Mouse (Mus musculus) heart, adult 8-10 months (tissue): ENCODE data around the gene Rhbdl2. TPM values are rescaled to one million over a fixed set of nuclear protein-coding genes. Genes with fewer than 3 reads are reported as not detected.

ENCODE experiments used
- DNase-seq: peaks from one replicate; pipeline ENCODE4 v3.0.0; 2022; ENCODE audit warnings: low spot score
- total RNA-seq, 4 experiments: library from RNA; stranded (reverse); gene quantifications; 2 replicates each; pipeline ENCODE4 v1.2.4; 2022

Rhbdl2 gene
- total RNA-seq, 4 experiments from 2014 or later = 0.69 TPM; not detected in 3

DNA sequence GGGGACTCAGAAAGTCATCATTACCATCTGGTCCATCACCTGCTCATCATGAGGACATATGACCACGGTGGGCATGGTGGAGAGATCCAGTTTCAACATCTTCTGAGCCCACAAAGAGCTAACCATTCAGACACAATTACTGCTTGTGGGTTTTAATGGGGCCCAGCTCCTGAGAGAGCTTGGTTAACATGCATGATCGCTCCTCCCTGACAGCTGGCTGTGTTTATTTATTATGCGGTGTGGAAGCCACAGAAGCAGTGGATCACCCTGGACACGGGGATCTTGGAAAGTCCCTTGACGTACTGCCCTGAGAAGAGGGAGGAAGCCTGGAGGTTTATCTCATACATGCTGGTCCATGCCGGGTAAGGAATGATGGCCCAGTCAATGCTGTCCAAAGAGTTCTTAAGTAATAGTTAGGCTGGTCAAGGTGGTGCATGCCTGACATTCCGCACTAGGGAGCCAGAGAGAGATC, 26.4 kb downstream of the Rhbdl2 start:
- DNase-seq = no peak

- DNase-seq = no peak
Measured at GRCm38 (mm10) chr4:123819093-123819610, 31.5 kb downstream of the Rhbdl2 start.

- DNase-seq = no peak
Measured at GRCm38 (mm10) chr4:123842126-123842525, 54.5 kb downstream of the Rhbdl2 start.

GRCm38 (mm10) chr4:123856888-123857287, 69.2 kb downstream of the Rhbdl2 start:
- no peak for DNase-seq

- DNase-seq = no peak
Measured at GRCm38 (mm10) chr4:123858090-123858489, 70.4 kb downstream of the Rhbdl2 start.

DNA sequence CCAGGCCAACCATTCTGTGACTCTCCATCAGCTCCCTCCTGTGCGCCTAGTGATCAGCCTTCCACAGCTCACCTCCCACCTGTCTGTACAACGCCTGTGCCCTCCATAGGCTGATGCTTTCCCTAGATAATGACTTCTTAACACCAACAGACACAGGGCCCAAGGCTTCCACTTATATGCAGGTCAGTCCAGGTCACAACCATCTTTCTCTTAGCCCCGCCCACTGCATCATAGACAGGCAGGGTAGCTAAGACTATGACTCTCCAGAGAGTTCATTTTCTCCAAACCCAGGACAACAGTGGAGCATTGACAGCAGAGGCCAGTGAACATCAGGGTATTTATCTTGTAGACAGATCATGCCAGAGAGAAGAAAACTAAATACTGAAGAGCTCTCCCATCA, 71.7 kb downstream of the Rhbdl2 start, which contains the start of gene 4933427I04Rik:
4933427I04Rik (plus strand) TSS at position 301 of the 400 bp plus-strand sequence.
- DNase-seq = no peak

- no peak for DNase-seq
Measured at GRCm38 (mm10) chr4:123859803-123860202, 72.1 kb downstream of the Rhbdl2 start.

DNA sequence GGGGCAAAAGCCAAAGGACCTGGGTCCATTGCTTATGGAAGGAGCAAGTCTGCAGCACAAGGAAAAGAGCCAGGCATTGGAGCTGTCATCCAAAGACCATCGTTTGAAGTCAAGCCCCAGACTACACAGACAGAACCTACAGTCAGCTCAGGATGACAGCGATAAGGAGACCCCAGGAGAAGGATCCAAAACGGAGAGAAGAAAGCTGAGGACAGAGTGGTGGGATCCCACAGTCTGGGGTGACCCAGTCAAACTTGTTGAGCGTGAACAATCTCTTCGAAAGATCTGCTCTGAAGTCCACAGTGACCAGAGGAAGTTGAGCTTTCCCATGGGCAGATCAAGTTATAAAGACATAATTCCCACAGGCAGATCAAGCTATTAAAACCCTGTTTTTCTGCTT, 72.9 kb downstream of the Rhbdl2 start:
- no peak for DNase-seq

Other genes with a start within 250 kb of the Rhbdl2 start
- 100 to 1,000 TPM; 223 to 243 (median 241) TPM for gene Macf1, start 103.5 kb upstream of the Rhbdl2 start, total RNA-seq
- gene Ndufs5, start 69.7 kb upstream of the Rhbdl2 start, total RNA-seq = 100 to 1,000 TPM; 391 to 483 (median 438) TPM
- gene Akirin1, start 37.5 kb upstream of the Rhbdl2 start, total RNA-seq = 10 to 100 TPM; 19.4 to 28.8 (median 24.9) TPM
- not detected for gene 4933427I04Rik, start 71.8 kb downstream of the Rhbdl2 start, total RNA-seq
- 10 to 100 TPM; 22.3 to 29.8 (median 24.3) TPM for gene Mycbp, start 117.0 kb downstream of the Rhbdl2 start, total RNA-seq
- 10 to 100 TPM; 35.4 to 44.9 (median 41.8) TPM for gene Rragc, start 129.6 kb downstream of the Rhbdl2 start, total RNA-seq
- not detected for gene 4930535I16Rik, start 130.1 kb downstream of the Rhbdl2 start, total RNA-seq